Mouse (Mus musculus) megakaryocyte, embryonic 14.5 days (primary cell): ENCODE results near the gene Acaa1b.

Experiments
- FLI1 ChIP-seq: IDR thresholded peaks from 2 replicates; pipeline ENCODE4 v1.6.1; 2012; ENCODE audit warnings: low read length, inconsistent platforms, mixed read lengths
- GATA1 ChIP-seq: IDR thresholded peaks from 3 replicates; pipeline ENCODE4 v1.6.1; 2012; ENCODE audit warnings: mixed read lengths, low read length, inconsistent platforms, borderline replicate concordance

GRCm38 (mm10) chr9:119201653-119202052 is 44.8 kb upstream of the Acaa1b start:
- TF ChIP-seq FLI1 (no peak), GATA1 (no peak)
